Mouse (Mus musculus) urinary bladder, postnatal 10 days (tissue): ENCODE results near the gene Cdkn1b.
A peak's percentile ranks its signal among the peaks of the same experiment; 100 is the strongest.

Experiments used
- DNase-seq: peaks from one replicate; pipeline ENCODE4 v3.0.0; 2022; ENCODE audit warnings: low spot score

The Cdkn1b gene

DNA sequence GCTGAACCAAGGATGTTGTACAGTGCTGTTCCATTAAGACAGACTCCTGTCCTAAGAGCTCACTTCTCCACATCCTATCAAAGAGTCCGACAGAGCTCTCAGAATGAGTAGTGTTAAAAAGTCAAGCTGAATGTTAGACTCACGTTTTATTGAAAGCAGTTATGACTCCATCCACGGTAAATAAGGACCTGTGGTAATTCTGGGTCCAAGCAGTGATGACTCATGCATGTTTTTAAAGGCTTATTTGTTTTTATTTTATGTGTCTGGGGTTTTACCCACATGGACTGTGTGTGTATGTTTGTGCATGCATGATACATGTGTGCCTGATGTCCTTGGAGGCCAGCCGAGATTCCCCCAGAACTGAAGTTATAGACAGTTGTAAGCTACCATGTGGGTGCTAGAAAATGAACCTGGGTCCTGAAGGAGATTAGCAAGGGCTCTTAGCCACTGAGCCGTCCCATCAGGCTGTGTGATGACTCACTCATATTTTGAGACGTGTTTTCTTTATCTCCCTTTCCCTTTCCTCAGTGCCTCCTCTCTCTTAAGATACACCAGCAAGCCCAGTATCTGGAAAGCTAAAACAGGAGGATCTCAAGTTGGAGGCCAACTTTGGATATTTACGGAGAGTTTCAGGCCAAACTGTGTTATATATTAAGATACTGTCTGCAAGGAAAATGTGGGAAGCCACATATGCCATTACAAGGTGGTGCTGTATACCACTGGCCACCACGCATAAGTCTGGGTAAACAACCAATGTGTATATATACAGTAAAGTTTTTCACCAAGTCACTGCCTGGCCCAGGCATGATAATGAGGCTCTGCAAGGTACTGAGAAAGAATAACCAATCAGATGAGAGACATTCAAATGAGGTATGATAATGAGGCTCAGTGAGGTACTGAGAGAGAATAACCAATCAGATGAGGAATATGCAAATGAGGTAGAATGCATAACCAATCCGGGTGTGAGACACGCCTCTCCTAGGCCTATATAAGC lies 16.0 kb upstream of the Cdkn1b start:
- no peak for DNase-seq

DNA sequence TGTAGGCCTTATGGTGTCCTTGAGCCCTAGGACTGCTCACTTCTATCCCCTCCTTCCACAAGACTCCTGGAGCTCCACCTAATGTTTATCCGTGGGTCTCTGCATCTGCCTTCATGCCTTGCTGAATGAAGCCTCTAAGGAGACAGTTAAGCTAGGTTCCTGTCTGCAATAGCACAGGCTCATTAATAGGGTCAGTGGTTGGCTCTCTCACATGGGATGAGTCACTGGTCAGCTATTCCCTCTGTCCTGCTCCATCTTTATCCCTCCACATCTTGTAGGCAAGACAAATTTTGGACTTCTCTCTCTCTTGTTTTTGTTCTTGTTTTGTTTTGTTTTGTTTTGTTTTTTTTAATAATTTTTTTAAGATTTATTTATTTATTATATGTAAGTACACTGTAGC lies 14.4 kb upstream of the Cdkn1b start:
- no peak for DNase-seq

GRCm38 (mm10) chr6:134914523-134914922 lies 5.7 kb upstream of the Cdkn1b start:
- no peak for DNase-seq

- no peak for DNase-seq
Measured at GRCm38 (mm10) chr6:134916641-134917040, 3.6 kb upstream of the Cdkn1b start.

- DNase-seq, result no peak
Measured at GRCm38 (mm10) chr6:134917087-134917486, 3.1 kb upstream of the Cdkn1b start.

GRCm38 (mm10) chr6:134918769-134919168 lies 1.4 kb upstream of the Cdkn1b start:
- DNase-seq, result no peak

DNA sequence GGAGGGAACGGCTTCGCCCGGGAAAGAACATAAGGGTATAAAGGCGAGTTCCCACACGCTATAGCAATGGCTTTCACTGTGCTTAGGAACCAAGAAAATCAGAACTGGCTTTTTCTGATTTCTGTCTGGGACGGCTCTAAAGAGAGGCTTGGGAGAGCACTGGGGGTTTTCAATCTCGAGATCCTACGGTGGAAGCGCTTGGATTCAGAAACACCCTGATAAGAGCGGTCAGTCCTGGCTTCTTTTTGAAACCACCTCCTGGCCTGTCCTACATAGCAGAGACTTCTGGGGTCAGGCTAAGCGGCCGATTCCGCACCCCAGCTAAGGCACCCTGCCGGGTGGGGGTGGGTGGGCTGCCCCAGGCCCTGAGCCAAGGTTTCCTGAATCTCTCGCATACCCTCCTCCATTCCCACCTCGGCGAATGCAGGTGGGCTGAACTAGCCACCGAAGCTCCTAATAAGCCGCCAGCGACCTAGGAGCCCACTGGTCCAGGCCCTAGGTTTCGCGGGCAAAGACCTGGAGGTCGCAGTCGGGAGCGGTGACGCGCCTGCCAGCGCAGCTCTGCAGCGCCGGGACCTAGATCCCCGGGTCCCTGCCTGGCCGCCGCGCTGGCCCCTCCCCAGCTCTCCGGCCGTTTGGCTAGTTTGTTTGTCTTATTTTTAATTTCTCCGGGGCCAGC lies 551 bp upstream of the Cdkn1b start:
- peak; percentile 14 for DNase-seq

DNA sequence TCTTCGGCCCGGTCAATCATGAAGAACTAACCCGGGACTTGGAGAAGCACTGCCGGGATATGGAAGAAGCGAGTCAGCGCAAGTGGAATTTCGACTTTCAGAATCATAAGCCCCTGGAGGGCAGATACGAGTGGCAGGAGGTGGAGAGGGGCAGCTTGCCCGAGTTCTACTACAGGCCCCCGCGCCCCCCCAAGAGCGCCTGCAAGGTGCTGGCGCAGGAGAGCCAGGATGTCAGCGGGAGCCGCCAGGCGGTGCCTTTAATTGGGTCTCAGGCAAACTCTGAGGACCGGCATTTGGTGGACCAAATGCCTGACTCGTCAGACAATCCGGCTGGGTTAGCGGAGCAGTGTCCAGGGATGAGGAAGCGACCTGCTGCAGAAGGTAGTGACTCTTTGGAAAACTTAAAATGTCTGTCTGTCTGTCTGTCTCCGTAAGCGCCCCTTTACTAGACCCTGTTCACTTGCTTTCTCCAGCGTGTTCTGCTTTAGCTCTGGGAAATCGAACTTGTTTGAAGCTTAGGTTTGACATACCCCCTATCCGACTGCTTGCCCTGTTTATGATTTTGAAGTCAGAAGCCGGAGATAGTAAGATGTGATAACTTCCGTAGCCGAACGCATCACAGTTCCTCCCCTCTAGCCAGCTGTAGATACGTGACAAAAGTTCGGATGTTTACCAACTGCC lies 953 bp downstream of the Cdkn1b start:
- no peak for DNase-seq

GRCm38 (mm10) chr6:134921695-134922510 lies 1.7 kb downstream of the Cdkn1b start:
- DNase-seq, result no peak

DNA sequence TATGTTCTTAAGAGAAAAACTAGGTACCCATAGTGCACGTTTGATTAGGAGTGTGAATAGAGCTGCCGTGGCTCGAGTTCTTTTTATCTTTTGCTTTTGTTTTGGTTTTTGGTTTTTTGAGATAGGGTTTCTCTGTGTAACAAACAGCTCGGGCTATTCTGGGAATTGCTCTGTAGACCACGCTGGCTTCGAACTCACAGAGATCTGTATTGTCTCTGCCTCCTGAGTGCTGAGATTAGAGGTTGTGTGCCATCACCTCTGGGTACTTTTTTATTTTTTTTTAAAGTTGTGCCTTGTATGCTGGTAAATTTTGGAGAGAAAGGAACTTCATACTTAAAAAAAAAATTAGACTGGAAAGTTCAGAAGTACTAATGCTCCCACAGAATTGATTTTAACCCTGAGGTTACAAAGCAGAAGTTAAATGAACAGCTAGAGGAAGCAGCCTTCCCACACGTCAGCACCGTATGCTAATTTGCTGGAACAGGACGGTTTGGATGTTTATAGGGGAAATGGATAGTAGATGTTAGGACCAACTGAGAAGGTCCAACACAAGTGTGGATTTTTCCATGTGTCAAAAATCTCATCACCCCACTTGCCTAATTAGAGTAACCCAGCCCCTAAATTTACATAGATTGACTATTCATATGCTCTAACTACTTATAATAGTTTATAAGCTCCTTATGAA lies 2.5 kb downstream of the Cdkn1b start:
- DNase-seq, result no peak

DNA sequence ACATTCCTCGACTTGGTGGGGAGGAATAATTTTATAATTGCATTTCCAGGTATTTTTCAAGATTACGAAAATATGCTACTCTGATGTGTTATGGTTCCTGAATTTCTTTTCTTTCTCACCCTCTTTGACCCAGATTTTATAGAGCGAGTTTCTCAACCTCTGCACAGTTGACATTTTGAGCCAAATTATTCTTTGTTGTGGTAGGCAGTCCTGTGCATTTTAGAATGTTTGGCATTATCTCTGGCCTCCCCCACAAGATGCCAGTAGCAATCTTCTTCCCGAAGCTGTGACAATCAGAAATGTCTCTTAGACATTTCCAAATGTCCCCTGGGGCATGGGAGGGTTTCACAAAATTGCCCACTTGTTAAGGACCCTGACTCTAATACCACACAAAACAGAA lies 3.5 kb downstream of the Cdkn1b start:
- no peak for DNase-seq

DNA sequence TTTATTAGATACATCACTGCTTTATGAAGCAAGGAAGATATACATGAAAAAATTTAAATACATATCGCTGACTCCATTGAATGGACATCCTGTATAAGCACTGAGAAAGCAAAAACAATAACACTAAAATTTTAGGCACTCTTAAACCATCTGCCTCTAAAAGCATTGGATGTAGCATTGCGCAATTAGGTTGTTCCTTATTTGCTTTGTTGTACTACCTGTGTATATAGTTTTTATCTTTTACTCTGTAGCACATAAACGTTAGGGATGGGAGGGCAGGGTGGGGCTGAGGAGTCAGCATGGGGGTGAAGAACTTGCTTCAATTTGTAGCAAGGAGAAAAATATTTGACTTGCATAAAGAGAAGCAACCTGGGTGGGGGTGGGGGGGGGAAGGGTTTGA lies 4.1 kb downstream of the Cdkn1b start:
- no peak for DNase-seq

- DNase-seq, result no peak
Measured at GRCm38 (mm10) chr6:134925673-134926337, 5.6 kb downstream of the Cdkn1b start.

GRCm38 (mm10) chr6:134926338-134926705 lies 6.1 kb downstream of the Cdkn1b start:
- DNase-seq, result no peak

DNA sequence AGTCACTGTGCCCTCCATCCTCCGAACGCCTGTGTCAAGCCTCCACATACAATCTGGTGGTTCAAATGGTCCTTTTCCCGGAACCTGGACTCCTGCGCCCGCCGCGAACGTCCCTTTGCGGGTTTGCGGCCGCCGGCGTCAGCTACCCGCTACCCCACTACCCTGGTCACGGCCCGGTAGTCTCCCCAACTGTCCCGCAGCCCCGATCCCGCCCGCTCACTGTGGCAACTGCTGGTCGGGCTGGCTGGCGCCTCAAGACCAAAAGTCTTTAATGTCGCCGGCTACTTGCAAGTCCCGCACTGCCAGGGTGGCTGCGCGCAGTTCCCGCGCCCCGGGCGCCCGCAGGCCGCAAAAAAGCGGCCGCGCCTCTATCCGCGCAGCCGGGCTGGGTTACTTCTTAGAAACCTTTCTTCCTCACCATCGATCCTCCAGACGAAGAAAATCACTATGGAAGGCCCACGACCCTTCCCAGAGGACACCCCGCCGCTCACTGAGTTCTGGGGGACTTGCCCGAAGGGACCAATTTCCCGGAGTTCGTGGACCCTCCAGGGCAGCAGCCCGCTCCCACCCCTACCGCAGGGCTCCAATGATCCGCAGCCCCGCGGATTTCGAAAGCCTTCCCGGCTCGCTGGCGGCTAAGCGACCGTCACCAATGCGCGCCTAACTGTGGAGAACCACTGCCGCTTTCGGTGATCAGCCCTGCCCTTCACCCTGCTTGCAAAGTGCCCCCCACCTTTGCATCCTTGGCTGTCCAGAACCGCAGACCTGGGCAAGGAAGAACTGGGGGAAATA lies 6.8 kb downstream of the Cdkn1b start:
- DNase-seq, result no peak

DNA sequence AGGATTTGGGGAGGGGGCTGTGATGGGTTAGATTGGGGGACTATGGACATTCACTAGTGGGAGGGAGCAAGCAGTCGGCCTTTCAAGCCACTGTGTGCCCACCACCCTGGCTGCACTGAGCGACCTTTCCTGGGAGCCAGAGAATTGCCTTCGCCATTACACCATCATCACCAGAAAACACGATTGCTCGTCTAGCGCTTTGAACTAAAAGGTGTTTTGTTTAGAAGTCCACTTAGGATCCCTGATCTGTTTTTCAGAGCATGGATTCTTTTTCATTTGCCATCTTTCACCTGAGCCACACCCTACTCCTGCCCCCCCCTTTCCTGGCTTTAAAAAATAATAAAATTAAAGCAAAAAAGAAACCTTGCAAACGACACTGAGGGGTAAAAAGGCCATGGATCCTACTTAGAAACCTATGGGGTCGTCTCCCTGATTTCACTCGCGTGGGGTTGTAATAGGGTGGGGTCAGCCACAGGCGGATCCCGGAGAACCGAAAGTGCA lies 7.4 kb downstream of the Cdkn1b start:
- no peak for DNase-seq

GRCm38 (mm10) chr6:134928096-134928888 lies 8.1 kb downstream of the Cdkn1b start:
- peak; percentile 50 for DNase-seq

GRCm38 (mm10) chr6:134928889-134929310 lies 8.7 kb downstream of the Cdkn1b start:
- DNase-seq, result no peak

- DNase-seq, result no peak
Measured at GRCm38 (mm10) chr6:134929926-134930325, 9.7 kb downstream of the Cdkn1b start.
